Mouse (Mus musculus): ENCODE results near the gene Adam10.
A peak's percentile ranks its signal among the peaks of the same experiment; 100 is the strongest.

Gene Adam10

DNA sequence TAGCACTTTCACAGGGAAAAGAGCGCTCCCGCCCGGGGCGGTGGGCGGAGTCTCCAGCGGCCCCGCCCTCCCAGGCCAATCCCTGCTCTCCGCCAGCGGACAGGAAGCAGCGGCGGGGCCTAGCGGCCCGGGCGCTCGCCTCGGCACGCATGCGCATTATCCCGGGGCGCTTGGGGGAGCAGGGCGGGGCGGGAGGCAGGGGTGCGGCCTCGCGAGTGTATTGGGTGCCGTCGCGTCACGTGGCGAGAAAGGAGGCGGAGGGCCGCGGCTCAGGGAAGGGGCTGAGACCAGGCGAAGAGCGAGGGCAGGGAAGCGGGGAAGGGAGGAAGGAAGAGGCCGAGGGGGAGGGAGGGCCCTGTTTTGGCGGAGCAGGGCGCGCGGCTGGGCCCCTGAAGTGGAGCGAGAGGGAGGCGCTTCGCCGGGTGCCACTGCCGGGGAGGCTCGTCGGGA, at the start of gene Adam10:
Adam10 (plus strand) TSS at position 316 of the 450 bp plus-strand sequence.
- peak; percentile 99 for DNase-seq

DNA sequence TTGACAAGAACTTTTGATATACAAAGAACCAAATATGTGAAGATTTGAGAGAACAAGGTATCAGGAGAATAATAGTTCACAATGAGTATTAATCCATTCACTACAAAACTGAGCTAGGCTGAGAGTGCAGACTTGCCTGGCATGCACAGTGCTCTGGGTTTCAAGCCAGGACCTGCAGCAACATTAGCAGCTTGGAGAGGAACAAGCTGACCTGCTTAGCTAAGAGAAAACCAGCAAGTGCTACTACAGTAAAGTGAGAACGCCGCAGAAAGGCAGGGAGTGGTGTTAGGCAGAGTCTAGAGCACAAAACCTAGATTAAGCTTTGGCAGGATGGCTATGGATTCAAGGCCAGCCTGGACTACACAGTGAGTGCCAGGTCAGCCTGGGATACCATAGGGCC, 49.1 kb upstream of the Adam10 start:
- DNase-seq, result peak; percentile 17

DNA sequence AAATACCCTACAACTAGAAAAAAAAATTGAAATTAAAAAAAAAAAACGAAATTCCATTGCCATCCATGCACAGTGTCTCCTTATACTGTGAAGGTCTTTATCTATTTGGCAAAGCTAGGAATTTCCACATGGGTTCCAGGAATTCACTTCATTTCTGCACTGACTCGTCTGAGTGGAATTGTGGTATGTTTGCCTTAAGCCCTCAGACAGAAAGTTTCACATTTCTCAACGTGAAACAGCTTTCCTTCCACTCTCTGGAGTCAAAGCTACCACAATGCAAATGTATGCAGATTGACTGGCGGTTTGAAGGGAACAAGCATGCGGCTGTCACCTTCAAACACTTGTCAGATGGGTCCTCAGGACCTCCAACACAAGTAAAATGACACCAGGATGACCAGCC, 47.1 kb upstream of the Adam10 start:
- DNase-seq, result no peak

DNA sequence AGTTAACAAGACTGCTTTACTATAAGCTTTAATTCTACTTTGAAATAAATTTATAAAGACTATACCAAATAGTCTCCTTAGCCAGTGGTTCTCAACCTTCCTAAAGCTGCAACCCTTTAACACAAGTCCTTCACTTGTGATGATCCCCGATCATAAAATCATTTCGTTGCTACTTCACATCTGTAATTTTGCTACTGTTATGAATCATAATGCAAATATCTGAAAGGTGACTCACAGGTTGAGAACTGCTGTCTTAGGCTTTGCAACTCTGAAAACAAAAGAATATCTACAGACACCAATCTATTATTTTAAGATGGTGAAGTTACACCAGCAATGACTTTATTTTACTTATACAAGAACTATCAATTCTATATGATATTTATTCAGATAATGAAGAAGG, 42.0 kb upstream of the Adam10 start:
- no peak for DNase-seq

DNA sequence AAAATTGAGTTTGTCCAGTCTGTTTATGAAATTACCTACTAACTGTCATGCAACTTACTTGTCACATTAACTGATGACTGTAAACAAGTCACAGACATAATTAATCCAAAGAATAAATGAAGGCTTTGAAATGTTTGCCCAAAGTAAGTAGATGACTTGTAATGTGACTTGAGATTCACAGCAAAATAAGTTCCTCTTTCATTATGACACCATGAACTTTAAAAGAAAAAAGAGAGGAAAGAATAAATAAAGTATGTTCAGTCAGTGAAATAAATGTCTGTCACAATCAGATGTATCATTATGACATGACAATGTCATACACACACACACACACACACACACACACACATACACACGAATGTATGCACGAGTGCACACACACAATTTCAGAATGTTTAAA, 28.5 kb upstream of the Adam10 start:
- DNase-seq, result no peak

DNA sequence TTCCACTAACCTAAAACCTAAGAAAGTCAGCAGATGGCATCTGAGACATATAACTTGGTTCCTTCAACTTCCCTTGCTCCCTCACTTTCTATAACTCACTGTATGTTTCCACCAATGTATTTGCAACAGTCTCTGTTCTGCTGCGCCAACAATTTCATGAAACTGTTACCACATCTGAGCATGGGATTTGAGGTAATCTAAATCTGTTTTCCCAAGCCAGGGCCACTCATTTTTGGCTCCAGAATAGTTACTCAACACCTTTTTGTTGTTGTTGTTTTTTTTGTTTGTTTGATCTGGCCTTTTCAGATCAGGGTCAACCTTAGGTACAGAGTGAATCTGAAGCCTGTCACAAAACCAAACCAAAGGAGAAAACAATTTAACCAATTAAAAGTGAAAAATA, 27.8 kb upstream of the Adam10 start:
- DNase-seq, result no peak

DNA sequence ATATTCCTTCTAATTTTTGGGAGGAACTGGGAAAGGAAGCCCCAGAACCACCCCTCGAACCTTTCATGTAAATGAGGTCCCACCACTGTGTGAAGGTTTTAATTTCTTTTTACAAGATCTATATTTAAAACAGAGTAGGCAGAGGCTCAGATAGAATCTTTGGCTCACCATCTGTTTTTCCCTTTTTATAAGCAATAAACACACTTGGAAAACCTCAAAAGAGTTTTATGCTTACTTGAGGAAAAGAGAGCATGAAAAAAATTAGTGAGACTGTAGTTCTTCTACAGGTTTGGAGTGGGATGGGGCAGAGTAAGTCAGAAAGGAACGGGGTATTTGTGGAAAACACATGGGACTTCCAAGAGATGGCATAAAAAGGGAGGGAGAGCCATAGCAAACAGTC, 26.6 kb upstream of the Adam10 start:
- DNase-seq, result no peak

DNA sequence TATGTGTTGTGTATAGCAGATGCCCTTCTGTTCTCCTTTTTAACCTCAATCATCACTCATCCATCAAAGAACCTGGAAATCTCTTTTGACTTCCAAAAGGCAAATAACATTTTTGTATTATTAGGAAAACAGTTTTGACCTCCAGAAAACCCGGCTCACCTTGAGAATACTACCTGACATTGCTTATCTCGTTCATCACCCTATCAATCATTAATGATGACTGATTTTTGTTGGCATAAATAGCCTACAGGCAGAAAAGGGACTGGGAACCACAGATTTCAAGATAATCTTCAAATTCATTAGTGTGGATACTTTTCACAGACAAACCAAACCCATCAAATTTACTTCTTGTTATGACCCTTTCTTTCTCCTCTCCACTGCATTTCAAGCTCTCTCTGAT, 24.9 kb upstream of the Adam10 start:
- no peak for DNase-seq

DNA sequence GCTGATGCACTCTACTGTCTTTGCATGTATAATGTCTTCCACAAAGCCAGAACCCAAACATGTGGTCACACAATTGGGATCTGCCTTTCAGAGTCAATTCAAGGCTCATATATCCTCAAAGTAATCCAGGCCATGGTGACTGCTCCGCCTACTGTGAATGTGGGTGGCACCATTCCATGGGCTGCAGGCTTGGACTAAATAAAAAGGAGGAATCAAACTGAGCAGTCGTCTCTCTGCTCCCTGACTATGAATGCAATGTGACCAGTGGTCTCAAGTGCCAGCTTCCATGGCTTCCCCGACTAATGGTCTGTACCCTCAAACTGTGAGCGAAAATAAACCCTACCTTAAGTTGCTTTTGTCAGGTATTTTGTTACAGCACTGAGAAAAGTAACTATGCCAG, 24.3 kb upstream of the Adam10 start:
- no peak for DNase-seq

DNA sequence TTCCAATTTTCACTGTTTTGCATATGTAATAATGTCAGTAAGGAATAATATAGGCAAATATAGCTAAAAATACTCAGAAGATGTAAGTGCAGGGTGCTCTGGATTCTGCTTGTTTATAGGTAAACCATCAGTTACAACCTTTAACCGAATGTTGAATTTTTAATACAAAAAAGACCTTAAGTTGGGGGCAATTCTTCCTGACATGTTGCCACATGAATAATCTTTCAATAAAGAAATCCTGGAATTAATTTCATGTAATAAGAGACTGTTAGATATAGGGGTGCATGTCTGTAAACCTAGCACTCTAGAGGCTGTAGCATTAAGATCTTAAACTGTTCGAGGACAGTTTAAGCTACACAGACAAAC, 23.1 kb upstream of the Adam10 start:
- no peak for DNase-seq

DNA sequence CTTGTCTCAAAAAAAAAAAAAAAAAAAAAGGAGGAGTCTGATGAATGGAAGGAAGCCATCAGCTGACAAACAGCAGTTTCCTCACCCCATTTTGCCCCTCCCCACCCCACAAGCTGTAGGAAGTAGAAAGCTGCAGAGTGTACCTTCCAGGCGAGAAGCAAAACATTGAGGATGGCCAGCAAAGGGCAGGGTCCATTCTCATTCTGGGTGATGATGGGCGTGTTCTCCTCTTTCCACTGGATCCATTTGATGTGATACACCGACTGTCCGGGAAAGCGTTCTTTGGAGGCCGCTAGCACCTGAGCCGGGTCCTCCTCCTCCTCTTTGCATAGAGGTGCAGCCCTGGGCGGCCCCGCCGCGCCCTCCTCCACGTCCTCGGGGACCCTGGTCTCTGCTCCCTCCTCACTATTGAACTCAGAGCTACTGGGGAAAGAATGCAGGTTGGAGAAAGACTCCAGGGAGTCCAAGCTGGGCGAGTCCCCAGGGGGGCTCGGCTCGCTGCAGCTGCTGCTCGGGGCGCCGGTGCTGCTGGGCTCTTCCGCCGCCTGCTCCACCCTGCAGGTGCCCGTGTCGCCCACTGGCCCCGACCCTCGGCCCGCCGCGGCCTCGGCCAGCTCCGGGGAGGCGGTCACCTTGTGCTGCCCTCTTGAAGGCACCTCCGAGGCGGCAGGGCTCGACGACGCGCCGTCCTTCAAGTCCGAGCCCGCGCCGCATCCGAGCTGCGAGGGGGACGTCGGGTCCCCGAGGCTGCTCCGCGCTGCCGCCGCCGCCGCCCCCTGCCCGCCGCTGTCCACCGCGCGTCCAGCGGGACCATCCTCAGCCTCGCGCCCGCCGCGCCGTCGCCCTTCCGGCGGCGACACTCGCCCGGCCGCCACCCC, 22.4 kb upstream of the Adam10 start, which contains the start of gene Gm10642:
Gm10642 (plus strand) TSS at position 122 of the 878 bp plus-strand sequence.
- peak; percentile 74 for DNase-seq

DNA sequence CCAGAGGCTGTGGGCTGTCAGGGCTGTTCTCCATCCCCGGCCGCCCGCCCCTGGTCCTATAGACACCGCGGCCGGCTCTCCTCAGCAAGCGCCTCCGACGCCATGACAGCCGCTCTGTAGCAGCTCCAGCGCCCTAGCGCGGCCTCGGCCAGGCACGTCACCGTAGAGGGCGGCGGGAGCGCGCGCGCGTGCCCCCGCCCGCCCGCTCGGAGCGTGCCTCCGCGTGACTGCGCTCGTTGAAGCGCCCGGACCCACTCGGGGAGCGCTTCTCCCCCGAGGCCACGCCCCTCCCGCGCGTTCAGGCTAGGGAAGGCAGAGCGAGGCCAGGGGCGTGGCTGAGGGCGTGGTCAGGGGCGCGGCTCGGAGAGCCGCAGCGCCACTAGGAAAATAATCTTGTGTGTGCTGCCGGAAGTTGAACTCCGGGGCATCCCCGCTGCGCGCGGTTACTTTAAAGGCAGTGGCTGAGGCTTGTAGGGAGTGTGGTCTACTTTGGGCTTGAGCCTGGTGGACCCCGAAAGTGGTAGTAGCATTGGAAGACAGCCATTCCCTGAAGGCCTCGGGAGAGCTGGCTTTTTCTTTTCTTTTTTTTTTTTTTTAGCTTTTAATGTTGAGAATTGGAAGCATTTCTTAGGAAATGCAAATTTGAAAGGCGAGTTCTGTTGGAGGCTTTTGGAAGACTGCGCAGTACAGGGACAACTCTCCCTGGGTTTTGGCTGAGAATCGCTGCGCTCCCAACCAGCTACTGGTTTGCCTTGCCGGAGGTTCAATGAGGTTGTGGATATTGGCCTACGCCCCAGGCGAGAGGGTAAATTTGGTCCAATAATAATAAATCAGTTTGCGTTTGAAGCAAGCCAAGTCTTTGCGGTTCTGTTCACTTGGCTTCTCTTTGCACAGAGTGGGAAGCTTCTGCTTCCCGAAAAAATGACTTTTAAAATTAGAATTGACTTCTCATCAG, 21.5 kb upstream of the Adam10 start, which contains the start of gene Mindy2:
Mindy2 (minus strand) TSS at position 162 of the 955 bp plus-strand sequence.
- peak; percentile 98 for DNase-seq

DNA sequence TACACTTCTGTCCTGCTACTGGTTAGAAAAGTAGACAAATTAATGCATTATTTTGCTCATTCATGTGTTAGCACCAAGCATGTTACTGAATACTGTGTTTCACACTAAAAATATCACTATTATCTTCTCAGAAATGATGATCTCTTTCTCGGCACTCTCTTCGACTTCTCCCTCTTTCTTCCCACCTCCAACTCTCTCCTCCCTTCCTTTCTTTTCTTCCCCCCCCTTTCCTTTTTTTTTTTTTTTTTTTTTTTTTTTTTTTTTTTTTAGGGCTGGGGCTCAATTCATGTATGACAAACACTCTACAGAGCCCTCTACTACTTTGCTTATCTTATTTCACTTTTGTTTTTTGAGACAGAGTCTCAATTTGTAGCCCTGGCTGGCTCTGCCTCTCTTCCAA, 20.5 kb upstream of the Adam10 start:
- no peak for DNase-seq

DNA sequence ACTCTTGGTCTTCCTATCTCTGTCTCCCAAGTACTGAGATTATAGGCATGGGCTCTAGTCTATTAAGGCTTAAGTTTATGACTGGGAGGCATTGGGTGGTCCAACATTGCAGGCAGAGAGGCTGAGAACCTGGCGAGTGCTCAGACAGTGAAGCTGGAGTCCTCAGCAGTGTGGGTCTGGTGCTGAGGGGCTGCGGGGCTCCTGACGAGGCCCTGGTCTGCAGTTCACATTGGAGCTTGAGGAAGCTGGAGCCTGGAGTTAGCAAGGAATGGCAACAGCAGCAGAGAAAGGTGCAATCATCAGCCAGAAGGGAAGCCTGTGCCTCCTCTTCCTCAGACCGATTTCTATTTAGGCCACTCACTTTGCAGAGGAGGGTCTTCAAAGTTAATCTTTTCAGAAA, 13.9 kb upstream of the Adam10 start:
- no peak for DNase-seq

DNA sequence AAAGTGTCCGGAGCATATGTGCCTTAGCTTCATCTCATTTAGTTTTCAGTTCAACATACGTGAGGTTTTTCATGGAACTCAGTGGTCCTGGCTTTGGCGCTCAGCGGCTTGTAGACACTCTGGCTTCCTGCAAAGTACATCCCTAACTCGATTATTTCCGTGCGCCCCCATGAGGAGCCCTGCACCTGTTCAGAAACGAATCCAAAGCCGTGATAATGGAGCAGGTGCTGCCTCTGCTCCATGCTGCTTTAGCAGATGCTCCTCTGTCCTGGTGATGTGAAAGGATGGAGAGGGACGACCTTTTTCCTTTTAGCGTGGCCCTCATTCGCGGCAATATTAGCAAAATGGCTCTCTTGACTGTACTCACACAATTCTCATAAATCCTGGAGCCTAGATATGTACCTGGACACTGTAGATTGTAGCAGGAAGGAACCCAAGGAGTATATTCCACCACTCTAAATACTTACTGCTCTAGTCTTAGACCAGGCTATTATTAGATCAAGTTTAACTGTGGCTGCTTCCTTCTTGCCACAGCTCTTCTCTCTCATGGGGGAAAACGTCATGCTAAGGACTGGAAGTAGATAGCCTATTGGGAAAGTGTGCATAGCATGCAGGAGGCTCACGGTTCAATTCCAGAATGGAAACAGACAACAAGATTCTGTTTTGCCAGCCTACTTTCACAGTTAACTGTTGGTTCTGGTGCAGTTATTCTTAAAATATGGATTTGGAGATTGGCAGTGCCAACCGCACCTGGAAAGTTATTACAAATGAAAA, 13.2 kb upstream of the Adam10 start:
- no peak for DNase-seq

DNA sequence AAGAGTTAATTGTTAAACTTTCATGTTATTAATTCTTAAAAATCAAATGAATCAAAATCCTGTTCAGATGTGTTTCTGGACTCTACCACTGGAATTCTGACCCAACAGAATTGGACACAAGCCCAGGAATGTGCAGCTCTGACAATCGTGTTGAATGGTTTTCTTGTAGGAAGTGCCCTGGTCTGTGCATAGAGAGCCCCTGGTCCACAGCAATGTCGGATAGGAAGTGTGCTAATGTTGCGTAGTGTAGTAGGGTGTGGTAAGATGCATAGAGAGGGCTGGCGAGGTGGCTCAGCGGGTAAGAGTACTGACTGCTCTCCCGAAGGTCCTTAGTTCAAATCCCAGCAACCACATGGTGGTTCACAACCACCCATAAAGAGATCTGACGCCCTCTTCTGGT, 12.0 kb upstream of the Adam10 start:
- DNase-seq, result no peak

DNA sequence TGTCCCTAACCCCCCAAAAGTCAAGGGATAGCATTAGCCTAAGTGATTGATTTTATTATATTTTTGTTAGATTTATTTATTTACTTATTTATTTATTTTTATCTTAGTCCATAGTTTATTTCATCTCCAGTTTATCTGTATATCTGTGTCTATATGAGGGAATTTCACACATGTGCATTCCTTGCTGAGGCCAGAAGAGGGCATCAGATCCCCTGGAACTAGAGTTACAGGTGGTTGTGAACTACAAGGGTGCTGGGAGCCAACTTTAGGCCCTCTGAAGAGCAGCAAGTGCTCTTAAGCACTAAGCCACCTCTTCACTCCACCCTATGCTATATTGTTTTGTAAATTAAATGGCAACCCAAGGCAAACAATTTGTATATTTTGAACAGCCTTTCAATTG, 10.7 kb upstream of the Adam10 start:
- no peak for DNase-seq

DNA sequence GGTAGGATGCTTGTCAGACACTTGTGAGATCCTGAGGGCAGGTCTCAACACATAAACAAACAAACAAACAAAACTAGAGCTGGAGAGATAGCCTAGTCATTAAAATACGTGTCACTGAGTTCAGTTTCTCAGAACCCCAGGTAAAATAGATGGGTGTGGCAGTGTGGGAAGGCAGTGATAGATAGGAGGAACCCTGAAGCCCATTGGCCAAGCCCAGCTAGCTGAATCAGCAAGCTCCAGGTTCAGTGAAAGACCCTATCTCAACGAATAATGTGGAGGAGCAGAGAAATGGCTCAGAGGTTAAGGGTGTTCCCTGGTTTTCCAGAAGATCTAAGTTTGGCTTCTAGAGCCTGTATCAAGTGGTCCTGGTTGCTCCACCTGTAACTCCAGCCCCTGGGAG, 9.6 kb upstream of the Adam10 start:
- DNase-seq, result no peak

DNA sequence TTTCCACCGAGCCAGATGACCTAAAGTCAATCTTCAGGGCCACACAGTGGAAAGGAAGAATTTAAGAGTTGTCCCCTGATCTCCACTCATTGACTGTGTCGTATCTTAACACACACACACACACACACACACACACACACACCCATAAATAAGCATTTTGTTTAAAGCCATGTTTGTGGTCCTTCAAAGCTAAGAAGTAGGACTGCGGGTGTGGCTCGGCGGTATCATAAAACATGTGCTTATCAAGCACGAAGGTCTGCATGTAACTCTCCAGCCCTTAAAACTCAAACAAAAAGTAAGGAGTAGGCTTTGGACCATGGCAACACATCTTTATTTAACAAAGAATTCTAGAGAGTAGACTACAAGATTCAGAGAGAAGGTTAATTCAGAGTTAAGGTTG, 8.4 kb upstream of the Adam10 start:
- DNase-seq, result no peak

DNA sequence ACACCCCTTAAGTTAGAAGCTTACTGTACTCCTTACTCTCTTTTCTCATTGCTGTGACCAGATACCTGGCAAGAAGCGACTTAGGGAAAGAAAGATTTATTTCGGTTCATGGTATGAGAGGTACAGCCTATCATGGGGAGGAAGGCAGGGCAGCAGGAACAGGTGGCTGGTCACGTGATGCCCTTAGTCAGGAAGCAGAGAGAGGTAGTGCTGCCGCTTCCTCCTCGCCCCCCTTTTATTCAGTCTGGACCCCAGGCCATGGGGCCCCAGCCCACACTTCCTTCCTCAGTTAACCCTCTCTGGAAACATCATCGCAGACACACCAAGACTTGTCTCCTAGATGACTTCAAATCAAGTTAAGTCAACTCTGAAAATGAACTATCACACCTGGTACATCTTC, 7.5 kb upstream of the Adam10 start:
- no peak for DNase-seq

DNA sequence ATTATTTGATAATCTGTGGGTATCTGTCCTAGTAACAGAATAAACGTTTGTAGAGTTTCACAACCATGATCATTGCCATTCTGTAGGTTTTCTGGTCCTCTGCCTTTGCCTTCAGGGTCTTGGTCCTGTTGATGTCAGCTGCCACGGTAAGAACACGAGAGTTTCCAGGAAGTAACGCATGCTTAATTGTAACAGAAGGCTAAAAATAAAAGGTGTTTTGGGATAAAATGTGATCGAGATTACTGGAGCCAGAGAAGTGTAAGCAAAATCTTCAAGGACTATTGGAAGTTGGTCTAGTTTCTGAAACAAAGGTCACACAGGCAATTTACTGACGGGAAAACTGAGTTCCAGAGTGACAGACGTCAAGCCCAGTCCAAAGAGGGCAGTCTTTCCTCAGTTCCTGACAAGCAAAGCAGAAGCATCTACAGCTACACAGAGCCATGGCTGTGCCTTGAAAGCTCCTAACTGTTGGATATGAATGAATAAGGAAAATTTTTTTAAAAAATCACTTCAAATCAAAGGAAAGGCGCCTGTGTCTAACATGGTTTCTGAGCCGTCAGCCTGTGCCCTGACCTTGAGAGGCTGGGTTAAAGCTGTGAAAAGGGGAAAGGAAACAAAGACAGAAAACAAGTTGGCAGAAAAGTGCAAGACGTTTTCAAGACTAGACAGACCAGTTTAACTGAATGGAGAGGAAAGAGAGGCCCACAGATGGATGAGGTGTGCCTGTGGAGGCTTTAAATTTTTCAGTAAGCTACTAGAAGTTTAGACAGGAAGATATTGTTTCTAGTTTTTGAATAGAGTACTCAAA, 6.8 kb upstream of the Adam10 start:
- no peak for DNase-seq

DNA sequence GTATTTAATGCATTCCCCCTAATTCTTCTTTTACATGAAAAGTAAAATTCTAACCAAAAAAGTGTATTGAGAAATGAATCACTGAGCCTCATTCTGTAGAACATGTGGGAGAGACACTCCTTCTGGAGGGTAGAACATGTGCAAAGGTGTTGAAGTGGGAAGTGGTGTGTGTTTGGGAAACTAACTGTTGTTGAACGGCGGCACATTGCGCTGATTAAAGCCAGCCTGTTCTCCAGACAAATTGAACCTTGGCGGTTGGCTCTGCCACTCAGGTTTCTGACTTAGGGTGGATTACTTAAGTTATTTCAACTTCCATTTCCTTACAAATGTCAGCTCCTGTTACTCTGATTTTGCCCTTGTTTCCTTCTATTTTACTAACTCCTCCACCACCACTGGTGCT, 5.1 kb upstream of the Adam10 start:
- DNase-seq, result no peak
